Mouse (Mus musculus) ES-E14 (cell line): ENCODE data around the gene Tysnd1.

Experiments used
- CHD2 ChIP-seq: IDR thresholded peaks from 2 replicates; pipeline ENCODE4 v1.6.1; 2014; ENCODE audit warnings: mild to moderate bottlenecking, low read depth, low read length, inconsistent platforms
- ZC3H11A ChIP-seq: IDR thresholded peaks from 2 replicates; pipeline ENCODE4 v1.6.1; 2012; ENCODE audit warnings: low read depth, mild to moderate bottlenecking, inconsistent platforms, low read length, borderline replicate concordance

GRCm38 (mm10) chr10:61694870-61695670 lies at the start of gene Tysnd1:
- TF ChIP-seq CHD2 (peak; percentile 72; the same call in 1 of the 2 replicates), ZC3H11A (peak; percentile 52; the same call in 1 of the 2 replicates)
